Mouse (Mus musculus): ENCODE measurements around the gene Kng2.

GRCm38 (mm10) chr16:22961073-22961472 lies 68.2 kb downstream of the Kng2 start:
- TF ChIP-seq CTCF (IDR thresholded peaks at IDR 0.05; ENCODE audit: borderline replicate concordance, extremely low read depth, insufficient read depth, insufficient read length) (no peak), POLR2A (IDR thresholded peaks at IDR 0.05; ENCODE audit: borderline replicate concordance, extremely low read depth, insufficient read depth, insufficient read length, poor library complexity, severe bottlenecking) (no peak)
